Mouse (Mus musculus): ENCODE measurements around the gene S100a5. TPM values are rescaled to one million over a fixed set of nuclear protein-coding genes. Genes with fewer than 3 reads are reported as not detected.

The S100a5 gene
- polyA plus RNA-seq, 1 experiment from 2014 or later, result not detected

GRCm38 (mm10) chr3:90631984-90632383 is 23.7 kb downstream of the S100a5 start:
- Histone ChIP-seq H3K9ac (no peak overlapping the region), H3K4me2 (no peak overlapping the region), H3K27me3 (no peaks in the 10 kb centered on the region; the same call in 1 of the 2 replicates), H3K36me3 (replicated peaks) (no peaks in the 10 kb centered on the region), H3K27ac (no peak overlapping the region), H3K9me3 (no peaks in the 10 kb centered on the region), H3K4me3 (replicated peaks) (no peak overlapping the region), H3K4me1 (no peaks in the 10 kb centered on the region)
- WGBS, result 82% methylated on average over 2 of the region's 2 CpGs
- ATAC-seq (ENCODE audit: low FRiP score), result no peak

- Histone ChIP-seq H3K4me2 (no peak overlapping the region), H3K4me1 (no peaks in the 10 kb centered on the region), H3K36me3 (replicated peaks) (no peaks in the 10 kb centered on the region), H3K27ac (no peak overlapping the region), H3K9ac (no peak overlapping the region), H3K9me3 (no peaks in the 10 kb centered on the region), H3K4me3 (replicated peaks) (no peak overlapping the region), H3K27me3 (no peaks in the 10 kb centered on the region; the same call in 1 of the 2 replicates)
- 77% methylated on average over 1 of the region's 1 CpGs for WGBS
- no peak for ATAC-seq (ENCODE audit: low FRiP score)
These were observed 30.4 kb downstream of the S100a5 start for GRCm38 (mm10) chr3:90638511-90639275.

GRCm38 (mm10) chr3:90639511-90640154 is 31.3 kb downstream of the S100a5 start:
- no peaks in the 10 kb centered on the region for H3K36me3 ChIP-seq (replicated peaks)
- no peak overlapping the region for H3K9ac ChIP-seq
- no peaks in the 10 kb centered on the region; the same call in 1 of the 2 replicates for H3K27me3 ChIP-seq
- WGBS, result 54% methylated on average over 7 of the region's 7 CpGs
- H3K4me1 ChIP-seq, result no peaks in the 10 kb centered on the region
- no peaks in the 10 kb centered on the region for H3K9me3 ChIP-seq
- ATAC-seq (ENCODE audit: low FRiP score), result no peak
- H3K4me2 ChIP-seq, result no peak overlapping the region
- H3K27ac ChIP-seq, result no peak overlapping the region
- H3K4me3 ChIP-seq (replicated peaks), result no peak overlapping the region

- ATAC-seq (ENCODE audit: low FRiP score), result no peak
- Histone ChIP-seq H3K4me1 (no peaks in the 10 kb centered on the region), H3K9ac (no peak overlapping the region), H3K27me3 (no peaks in the 10 kb centered on the region), H3K9me3 (no peaks in the 10 kb centered on the region), H3K27ac (no peak overlapping the region), H3K4me3 (replicated peaks) (no peak overlapping the region), H3K4me2 (no peak overlapping the region), H3K36me3 (replicated peaks) (no peaks in the 10 kb centered on the region)
- 86% methylated on average over 7 of the region's 7 CpGs for WGBS
These were observed 32.7 kb downstream of the S100a5 start for GRCm38 (mm10) chr3:90640981-90641380.

GRCm38 (mm10) chr3:90644220-90644619 is 35.9 kb downstream of the S100a5 start:
- H3K4me1 ChIP-seq, result no peaks in the 10 kb centered on the region
- 49% methylated on average over 3 of the region's 3 CpGs for WGBS
- H3K9me3 ChIP-seq, result no peaks in the 10 kb centered on the region
- H3K4me2 ChIP-seq, result no peak overlapping the region
- H3K9ac ChIP-seq, result no peak overlapping the region
- H3K36me3 ChIP-seq (replicated peaks), result no peaks in the 10 kb centered on the region
- no peak overlapping the region for H3K27ac ChIP-seq
- H3K27me3 ChIP-seq, result no peaks in the 10 kb centered on the region
- no peak for ATAC-seq (ENCODE audit: low FRiP score)
- no peak overlapping the region for H3K4me3 ChIP-seq (replicated peaks)

GRCm38 (mm10) chr3:90647291-90647690 is 39.0 kb downstream of the S100a5 start:
- peaks cover 4% of the 10 kb centered on the region; the same call in 1 of the 2 replicates for H3K27me3 ChIP-seq
- no peaks in the 10 kb centered on the region for H3K36me3 ChIP-seq (replicated peaks)
- no peaks in the 10 kb centered on the region for H3K9me3 ChIP-seq
- no peaks in the 10 kb centered on the region for H3K4me1 ChIP-seq
- ATAC-seq (ENCODE audit: low FRiP score), result no peak
- no peak overlapping the region for H3K4me2 ChIP-seq
- no peak overlapping the region for H3K4me3 ChIP-seq (replicated peaks)
- no peak overlapping the region for H3K27ac ChIP-seq
- no peak overlapping the region for H3K9ac ChIP-seq
- 93% methylated on average over 1 of the region's 1 CpGs for WGBS

GRCm38 (mm10) chr3:90648981-90649380 is 40.7 kb downstream of the S100a5 start:
- ATAC-seq (ENCODE audit: low FRiP score), result no peak
- H3K27me3 ChIP-seq, result peaks cover 4% of the 10 kb centered on the region; the same call in 1 of the 2 replicates
- H3K4me1 ChIP-seq, result no peaks in the 10 kb centered on the region
- no peaks in the 10 kb centered on the region for H3K36me3 ChIP-seq (replicated peaks)
- no peak overlapping the region for H3K27ac ChIP-seq
- H3K9ac ChIP-seq, result no peak overlapping the region
- no peak overlapping the region for H3K4me3 ChIP-seq (replicated peaks)
- H3K9me3 ChIP-seq, result no peaks in the 10 kb centered on the region
- H3K4me2 ChIP-seq, result no peak overlapping the region

- H3K4me2 ChIP-seq, result no peak overlapping the region
- H3K9ac ChIP-seq, result no peak overlapping the region
- H3K27ac ChIP-seq, result no peak overlapping the region
- no peaks in the 10 kb centered on the region for H3K9me3 ChIP-seq
- 94% methylated on average over 2 of the region's 2 CpGs for WGBS
- H3K36me3 ChIP-seq (replicated peaks), result no peaks in the 10 kb centered on the region
- no peaks in the 10 kb centered on the region for H3K4me1 ChIP-seq
- peaks cover 4% of the 10 kb centered on the region; the same call in 1 of the 2 replicates for H3K27me3 ChIP-seq
- no peak overlapping the region for H3K4me3 ChIP-seq (replicated peaks)
- no peak for ATAC-seq (ENCODE audit: low FRiP score)
These were observed 41.5 kb downstream of the S100a5 start for GRCm38 (mm10) chr3:90649832-90650231.

- peak; percentile 86 for ATAC-seq (ENCODE audit: low FRiP score)
- Histone ChIP-seq H3K4me2 (no peak overlapping the region), H3K27ac (no peak overlapping the region), H3K36me3 (replicated peaks) (no peaks in the 10 kb centered on the region), H3K4me3 (replicated peaks) (no peak overlapping the region), H3K9ac (no peak overlapping the region), H3K4me1 (no peaks in the 10 kb centered on the region), H3K27me3 (peaks cover 4% of the 10 kb centered on the region; the same call in 1 of the 2 replicates), H3K9me3 (no peaks in the 10 kb centered on the region)
- 40% methylated on average over 5 of the region's 5 CpGs for WGBS
These were observed 44.7 kb downstream of the S100a5 start for GRCm38 (mm10) chr3:90652878-90653508.

- no peak within 1 kb of the TSS for H3K9ac ChIP-seq
- H3K27me3 ChIP-seq, result peaks cover 4% of the 10 kb centered on the region; the same call in 1 of the 2 replicates
- no peaks in the 10 kb centered on the region for H3K4me1 ChIP-seq
- no peaks in the 10 kb centered on the region for H3K36me3 ChIP-seq (replicated peaks)
- H3K4me3 ChIP-seq (replicated peaks), result no peak within 1 kb of the TSS
- no peaks in the 10 kb centered on the region for H3K9me3 ChIP-seq
- H3K4me2 ChIP-seq, result no peak within 1 kb of the TSS
- H3K27ac ChIP-seq, result no peak within 1 kb of the TSS
- ATAC-seq (ENCODE audit: low FRiP score), result no peak
These were observed 45.4 kb downstream of the S100a5 start, which contains the start of gene S100a7a for GRCm38 (mm10) chr3:90653717-90654116. Gene S100a7a (plus strand): TSS chr3:90654017.

- no peak overlapping the region for H3K4me3 ChIP-seq (replicated peaks)
- no peak overlapping the region for H3K4me2 ChIP-seq
- H3K27me3 ChIP-seq, result no peaks in the 10 kb centered on the region
- 75% methylated on average over 4 of the region's 4 CpGs for WGBS
- no peaks in the 10 kb centered on the region for H3K9me3 ChIP-seq
- H3K36me3 ChIP-seq (replicated peaks), result no peaks in the 10 kb centered on the region
- no peaks in the 10 kb centered on the region for H3K4me1 ChIP-seq
- H3K9ac ChIP-seq, result no peak overlapping the region
- no peak for ATAC-seq (ENCODE audit: low FRiP score)
- H3K27ac ChIP-seq, result no peak overlapping the region
These were observed 49.1 kb downstream of the S100a5 start for GRCm38 (mm10) chr3:90657405-90657804.

GRCm38 (mm10) chr3:90659364-90660044 is 51.2 kb downstream of the S100a5 start:
- Histone ChIP-seq H3K9ac (no peak overlapping the region), H3K27me3 (no peaks in the 10 kb centered on the region), H3K9me3 (no peaks in the 10 kb centered on the region), H3K4me1 (no peaks in the 10 kb centered on the region), H3K4me3 (replicated peaks) (no peak overlapping the region), H3K4me2 (no peak overlapping the region), H3K36me3 (replicated peaks) (no peaks in the 10 kb centered on the region), H3K27ac (no peak overlapping the region)
- no peak for ATAC-seq (ENCODE audit: low FRiP score)

Measured in forebrain, embryonic 12.5 days (tissue).